Mouse (Mus musculus) c-Kit-negative CD71-positive TER-119-positive erythroid progenitor cells, embryonic 14.5 days (primary cell): ENCODE results near the gene Sgf29.

Source experiments
- DNase-seq: peaks from one replicate; pipeline ENCODE4 v3.0.0-alpha.2; 2013; ENCODE audit warnings: low read depth, low spot score

Sgf29 gene

DNA sequence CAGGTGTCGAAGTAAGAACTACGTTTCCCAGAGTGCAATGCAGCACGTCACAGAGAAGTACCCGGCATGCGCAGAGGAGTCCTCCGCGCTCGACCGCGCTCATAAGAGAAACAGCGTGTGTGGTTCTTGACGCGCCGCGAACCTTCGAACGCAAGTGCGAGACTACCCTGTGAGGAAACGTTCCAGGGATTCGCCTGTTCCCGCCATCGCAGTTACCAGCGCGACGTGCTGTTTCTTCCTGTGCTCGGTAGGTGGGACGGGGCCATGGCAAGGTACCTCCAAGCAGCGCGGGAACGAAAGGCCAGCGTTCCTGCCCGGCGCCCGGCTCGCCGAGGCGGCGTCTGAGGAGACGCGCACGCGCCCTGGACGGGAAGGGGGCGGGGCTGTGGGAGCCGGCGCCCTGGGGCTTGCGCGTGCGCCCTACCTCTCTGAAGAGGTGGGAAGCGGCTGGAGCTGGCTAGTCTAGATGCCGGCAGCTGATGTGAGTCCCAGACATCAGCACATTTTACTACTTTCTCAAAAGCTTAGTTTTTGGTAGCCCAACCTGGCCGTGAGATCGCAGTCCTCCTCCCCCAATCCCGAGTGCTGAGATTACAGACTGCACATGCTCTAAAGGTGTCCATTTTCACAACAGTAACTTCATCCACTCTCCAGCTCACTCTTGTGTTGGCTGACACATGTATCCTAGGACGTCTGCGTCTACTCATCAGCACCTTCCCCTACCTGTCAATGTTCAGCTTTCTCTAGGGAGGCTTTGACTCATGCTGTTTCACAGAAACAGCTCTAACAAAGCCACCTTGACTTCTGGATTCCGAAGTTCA is at the start of gene Sgf29:
Gene Sgf29 (plus strand): TSS at position 79 of the 821 bp plus-strand sequence.
- DNase-seq: peak; percentile 82

GRCm38 (mm10) chr7:126601896-126602295 is 47.2 kb upstream of the Sgf29 start:
- DNase-seq: no peak

- DNase-seq: no peak
These were observed 46.5 kb upstream of the Sgf29 start for GRCm38 (mm10) chr7:126602650-126603049.

DNA sequence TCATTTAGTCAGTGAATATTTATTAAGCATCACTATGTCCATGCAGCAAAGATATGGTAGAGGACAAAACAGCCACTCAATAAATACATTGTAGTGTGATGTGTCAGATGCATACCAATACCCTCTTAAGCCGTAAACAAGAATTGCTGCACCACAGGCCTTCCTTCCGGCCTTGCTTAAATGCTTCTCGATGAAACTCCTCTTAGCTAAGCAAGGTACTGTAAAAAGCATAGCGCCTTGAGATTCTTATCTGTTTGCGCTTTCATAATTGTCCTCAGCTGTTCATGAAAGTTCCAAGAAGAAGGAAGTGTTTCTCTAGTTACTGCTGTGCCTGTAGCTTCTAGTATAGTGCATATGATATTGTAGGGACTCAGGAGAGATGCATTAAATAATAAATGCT is 42.5 kb upstream of the Sgf29 start:
- no peak for DNase-seq

- no peak for DNase-seq
These were observed 42.0 kb upstream of the Sgf29 start for GRCm38 (mm10) chr7:126607064-126607463.

GRCm38 (mm10) chr7:126607796-126608195 is 41.3 kb upstream of the Sgf29 start:
- no peak for DNase-seq

- DNase-seq: no peak
These were observed 36.4 kb upstream of the Sgf29 start for GRCm38 (mm10) chr7:126612736-126613135.

GRCm38 (mm10) chr7:126616707-126617106 is 32.4 kb upstream of the Sgf29 start:
- no peak for DNase-seq

DNA sequence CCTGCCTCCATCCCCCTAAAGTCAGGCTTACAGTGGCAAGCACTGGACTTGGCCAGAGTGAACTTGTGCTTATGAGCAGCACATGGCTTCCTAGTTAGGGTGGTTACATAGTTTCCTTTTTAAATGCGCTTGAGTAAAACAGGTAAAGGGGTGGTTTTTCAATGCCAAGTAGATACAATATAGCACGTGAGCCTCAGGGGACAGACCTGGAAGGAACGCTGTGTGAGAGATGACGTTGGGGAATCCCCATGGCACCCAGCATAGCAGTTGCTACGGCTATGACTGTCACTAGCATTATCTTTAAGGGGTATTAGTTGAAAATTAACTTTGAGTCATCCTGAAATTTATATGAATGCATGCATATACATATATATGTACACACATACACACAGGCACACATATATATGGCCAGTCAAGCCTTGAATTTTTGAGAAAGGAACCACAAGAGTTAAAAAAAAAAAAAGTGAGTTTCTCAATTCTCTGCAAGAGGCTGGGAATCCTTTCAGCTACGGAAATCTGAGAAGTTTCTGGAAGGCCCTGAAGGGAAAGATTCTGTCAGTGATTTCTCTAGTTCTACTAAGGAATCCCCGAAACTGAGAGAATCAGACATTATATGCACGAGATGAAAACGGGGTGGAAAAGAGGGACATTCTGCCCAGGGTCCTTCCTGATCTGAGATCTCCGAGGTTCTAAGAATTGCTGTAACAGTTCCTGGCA is 29.4 kb upstream of the Sgf29 start:
- DNase-seq: no peak

DNA sequence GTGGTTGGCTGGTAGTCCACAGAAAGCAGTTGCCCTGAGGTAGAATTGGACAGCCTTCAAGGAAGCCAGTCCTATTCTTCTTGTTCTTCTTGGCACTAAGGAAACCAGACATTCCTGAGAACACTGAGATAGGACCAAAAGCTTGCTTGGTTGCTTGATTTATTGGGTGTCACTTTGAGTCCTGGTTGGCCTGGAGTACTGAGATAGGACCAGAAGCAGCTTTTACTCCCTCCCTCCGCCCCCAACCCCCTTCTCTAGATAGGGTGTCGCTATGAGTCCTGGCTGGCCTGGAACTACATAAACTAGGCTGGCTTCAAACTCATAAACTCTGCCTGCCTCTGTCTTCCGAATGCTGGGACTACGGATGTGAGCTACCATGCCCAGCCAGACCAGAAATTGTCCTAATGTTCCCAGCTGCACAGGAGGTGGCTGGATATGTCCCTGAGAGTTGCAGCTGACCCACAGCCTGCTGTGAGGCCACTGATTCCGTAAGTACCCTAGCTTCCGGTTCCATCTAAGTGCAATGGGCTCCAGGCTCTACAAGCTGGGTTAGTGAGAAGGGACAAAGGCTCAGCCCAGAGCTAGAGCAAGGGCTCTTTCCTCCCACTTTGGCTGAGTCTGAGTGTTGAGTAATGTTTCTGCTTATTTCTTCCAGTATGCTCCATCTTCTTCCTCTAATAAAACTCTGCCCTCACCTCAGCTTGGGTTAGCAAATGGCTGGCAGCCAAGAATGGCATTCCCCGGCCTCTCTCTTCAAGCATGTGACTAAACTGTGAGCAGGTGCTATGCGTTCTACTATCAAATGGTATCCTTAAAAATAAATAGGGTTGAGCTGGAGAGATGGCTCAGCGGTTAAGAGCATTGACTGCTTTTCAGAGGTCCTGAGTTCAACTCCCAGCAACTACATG is 27.4 kb upstream of the Sgf29 start:
- no peak for DNase-seq

DNA sequence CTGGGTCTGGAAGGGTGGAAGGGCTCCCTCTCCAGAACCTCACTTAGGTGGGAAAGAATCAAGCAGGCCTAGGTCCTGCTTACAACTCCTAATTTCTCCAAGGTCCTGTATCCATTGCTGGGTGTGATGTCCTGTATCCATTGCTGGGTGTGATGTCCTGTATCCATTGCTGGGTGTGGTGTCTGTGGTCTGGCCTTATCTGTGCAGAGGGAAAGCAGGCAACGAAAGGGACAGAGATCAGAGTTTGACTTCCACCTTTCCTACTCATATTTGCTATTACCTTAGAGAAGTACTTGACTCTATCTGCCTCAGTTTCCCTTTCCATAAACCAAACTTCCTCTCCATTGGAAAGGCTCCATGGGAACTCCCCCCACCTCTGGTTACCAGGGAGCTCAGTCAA is 25.7 kb upstream of the Sgf29 start:
- no peak for DNase-seq

GRCm38 (mm10) chr7:126624774-126625173 is 24.3 kb upstream of the Sgf29 start:
- DNase-seq: no peak

- peak; percentile 45 for DNase-seq
These were observed 23.7 kb upstream of the Sgf29 start for GRCm38 (mm10) chr7:126625369-126625768.

DNA sequence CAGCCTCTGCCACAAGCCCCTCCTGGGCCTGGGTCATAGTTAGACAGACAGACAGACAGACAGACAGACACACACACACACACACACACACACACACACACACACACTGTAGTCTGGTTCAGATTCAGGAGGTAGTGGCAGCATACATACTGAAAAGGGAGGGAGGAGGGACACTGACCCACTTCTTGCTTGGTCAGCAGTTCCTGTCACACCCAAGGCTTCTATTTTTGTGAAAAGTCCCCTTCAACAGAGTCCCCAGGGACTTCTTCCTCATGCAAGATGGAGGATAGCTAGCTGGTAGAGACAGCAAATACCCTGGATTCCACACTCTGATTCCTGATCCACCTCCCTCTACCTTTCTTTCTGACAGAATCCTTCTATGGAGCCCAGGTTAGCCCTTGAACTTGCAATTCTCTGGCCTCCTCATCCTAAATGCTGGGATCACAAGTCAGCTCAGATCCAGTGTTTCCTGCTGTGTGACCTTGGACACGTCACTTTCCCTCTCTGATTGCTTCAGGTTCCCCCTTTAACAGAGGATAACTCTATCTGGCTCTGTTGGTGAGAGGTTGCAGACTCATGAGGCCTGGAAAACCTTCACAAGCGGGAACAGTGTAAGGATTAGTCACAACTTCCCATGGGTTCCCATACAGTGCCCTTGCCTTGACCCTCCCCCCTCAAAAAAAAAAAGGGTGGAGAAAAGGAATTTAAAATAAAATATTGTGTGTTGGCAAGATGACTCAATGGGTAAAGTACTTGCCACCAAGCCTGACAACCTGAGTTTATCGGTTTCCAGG is 23.1 kb upstream of the Sgf29 start:
- no peak for DNase-seq

GRCm38 (mm10) chr7:126628111-126628510 is 21.0 kb upstream of the Sgf29 start:
- no peak for DNase-seq

- DNase-seq: no peak
These were observed 19.2 kb upstream of the Sgf29 start for GRCm38 (mm10) chr7:126629915-126630314.

DNA sequence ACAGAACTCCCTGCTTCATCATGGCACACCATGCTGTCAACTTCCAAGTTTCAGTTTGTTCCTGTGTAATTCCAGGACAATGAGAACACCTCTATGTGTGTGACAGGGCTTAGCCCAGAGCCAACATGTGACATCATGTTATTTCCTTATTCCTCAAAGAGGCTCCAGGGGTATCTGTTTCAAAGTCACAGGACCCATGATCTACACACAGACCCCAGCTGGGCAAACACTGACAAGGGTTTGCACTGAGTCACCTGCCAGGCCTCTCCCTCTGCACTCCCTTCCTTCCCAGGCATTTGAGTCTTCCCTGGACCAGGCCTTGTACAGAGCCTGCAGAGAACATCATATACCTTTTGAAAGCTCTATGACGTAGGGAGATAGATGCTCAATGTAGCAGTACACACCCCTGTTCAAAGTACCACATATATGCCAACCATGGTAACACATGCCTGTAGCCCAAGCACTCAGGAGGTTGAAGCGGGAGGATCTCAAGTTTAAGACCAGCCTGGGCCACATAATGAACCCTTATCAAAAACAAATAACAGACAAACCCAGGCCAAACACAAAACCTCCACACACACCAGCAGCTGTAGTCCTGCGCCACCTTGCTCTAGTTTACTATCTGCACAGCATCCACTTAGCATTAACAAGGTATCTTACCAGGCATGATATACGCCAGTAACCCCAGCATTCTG is 18.1 kb upstream of the Sgf29 start, which contains the start of gene Nupr1:
Gene Nupr1 (minus strand): TSS at position 38 of the 695 bp plus-strand sequence.
- no peak for DNase-seq

- no peak for DNase-seq
These were observed 16.6 kb upstream of the Sgf29 start for GRCm38 (mm10) chr7:126632478-126632877.

GRCm38 (mm10) chr7:126635375-126635774 is 13.7 kb upstream of the Sgf29 start:
- no peak for DNase-seq

- DNase-seq: no peak
These were observed 12.2 kb upstream of the Sgf29 start for GRCm38 (mm10) chr7:126636733-126637520.
